Mouse (Mus musculus) cerebellum, adult 2 months (tissue): ENCODE data around the gene Gzmm. TPM values are rescaled to one million over a fixed set of nuclear protein-coding genes. Genes with fewer than 3 reads are reported as not detected.

Experiments used
- DNase-seq, 2 experiments: peaks; one replicate each; pipeline ENCODE4 v3.0.0; 2021
- H3K27ac ChIP-seq: fragments of 200-500 bp; 2 replicates; pipeline ENCODE4 v1.5.1; 2012; ENCODE audit warnings: low read length, control low read depth, inconsistent platforms; ENCODE audit not compliant: insufficient read depth
- H3K27me3 ChIP-seq: fragments of 200-500 bp; 2 replicates; pipeline ENCODE4 v1.6.1; 2012; ENCODE audit warnings: inconsistent platforms, mild to moderate bottlenecking, low read length, moderate library complexity; ENCODE audit not compliant: control insufficient read depth, insufficient read depth
- H3K4me1 ChIP-seq: fragments of 200-500 bp; 2 replicates; pipeline ENCODE4 v1.6.1; 2011; ENCODE audit warnings: low read length; ENCODE audit not compliant: control insufficient read depth, insufficient read depth
- H3K4me3 ChIP-seq: fragments of 200-500 bp; replicated peaks from 2 replicates; pipeline ENCODE3; 2011; ENCODE audit warnings: mild to moderate bottlenecking, low read depth, low read length, control low read depth; ENCODE audit not compliant: insufficient read depth
- CTCF ChIP-seq: fragments of 200-500 bp; IDR thresholded peaks from 2 replicates; pipeline ENCODE4 v1.5.1; 2011; ENCODE audit warnings: low read depth, mild to moderate bottlenecking, control low read depth, low read length, moderate library complexity, borderline replicate concordance; ENCODE audit not compliant: insufficient read depth
- POLR2A ChIP-seq: fragments of 200-500 bp; IDR thresholded peaks from 2 replicates; pipeline ENCODE4 v1.6.1; 2011; ENCODE audit warnings: low read length, control low read depth, borderline replicate concordance; ENCODE audit not compliant: insufficient read depth
- WGBS: fragments of 180-500 bp; shearing (Covaris S2); methylation state at CpG from one replicate; pipeline ENCODE4 v1.1.7; 2018; 5-methylcytosine and 5-hydroxymethylcytosine counted together
- polyA plus RNA-seq: library from polyadenylated mRNA; depleted of rRNA; stranded (reverse); fragments of >200 nt; gene quantifications from 2 replicates; pipeline ENCODE4 v1.2.3, GENCODE M21; 2012

Gene Gzmm
- polyA plus RNA-seq, 1 experiment = 2.3 TPM

DNA sequence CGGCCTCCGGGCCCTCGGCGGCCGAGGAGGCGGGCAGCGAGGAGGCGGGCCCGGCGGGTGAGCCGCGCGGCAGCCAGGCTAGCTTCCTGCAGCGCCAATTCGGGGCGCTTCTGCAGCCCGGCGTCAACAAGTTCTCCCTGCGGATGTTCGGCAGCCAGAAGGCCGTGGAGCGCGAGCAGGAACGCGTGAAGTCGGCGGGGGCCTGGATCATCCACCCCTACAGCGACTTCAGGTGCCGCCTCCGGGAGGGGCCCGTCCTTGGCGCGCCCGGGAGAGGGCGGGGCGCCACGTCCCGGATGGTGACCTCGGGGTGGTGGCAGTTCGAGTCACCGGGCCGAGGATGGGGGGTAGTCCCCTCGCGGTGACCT is 28.2 kb downstream of the Gzmm start:
- peak; percentile 75 to 78 for DNase-seq
- Histone ChIP-seq H3K27ac (peak overlapping the region; percentile 55), H3K4me3 (peak overlapping the region; percentile 87), H3K27me3 (no peaks in the 10 kb centered on the region), H3K4me1 (peaks cover 27% of the 10 kb centered on the region)
- WGBS = under 1% methylated on average over 44 of the region's 44 CpGs
- TF ChIP-seq POLR2A (no peak), CTCF (no peak)

DNA sequence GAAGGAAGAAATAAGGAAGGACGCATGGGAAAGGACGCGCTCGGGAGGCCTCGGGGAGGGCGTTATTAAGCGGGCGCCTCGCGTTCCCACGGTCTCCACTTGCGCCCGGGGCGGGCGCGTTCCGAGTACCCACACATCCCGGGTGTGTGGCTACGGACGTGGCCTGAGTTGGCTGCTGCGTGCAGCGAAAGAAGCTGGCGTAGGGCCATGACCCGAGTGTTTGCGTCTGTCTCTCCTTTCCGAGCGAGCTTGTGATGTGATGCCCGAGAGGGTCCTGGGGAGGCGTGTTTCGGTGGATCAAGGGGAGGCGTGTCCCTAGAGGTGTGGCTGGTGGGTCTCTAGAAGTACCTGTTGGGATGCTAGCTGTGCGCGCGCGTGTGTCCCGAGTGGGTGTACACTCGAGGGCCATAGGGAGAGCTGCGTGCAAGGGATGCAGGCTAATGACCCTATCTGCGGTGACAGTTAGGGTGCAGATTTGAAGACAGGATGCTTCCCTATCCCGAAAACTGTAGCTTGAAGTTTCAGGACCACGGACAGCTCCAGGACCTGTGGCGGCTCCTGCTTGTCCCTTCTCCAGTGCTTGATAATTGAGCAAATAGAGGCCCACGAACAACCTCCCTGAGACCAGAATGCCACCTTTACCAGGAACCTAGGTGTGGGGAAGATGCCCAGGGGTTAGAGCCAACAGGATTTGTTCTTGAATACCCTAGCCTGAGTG is 29.0 kb downstream of the Gzmm start:
- TF ChIP-seq CTCF = no peak
- no peak for TF ChIP-seq POLR2A
- no peaks in the 10 kb centered on the region for H3K27me3 ChIP-seq
- H3K4me1 ChIP-seq = peaks cover 30% of the 10 kb centered on the region
- 0 out of 2 replicates have a peak overlapping the region, but pooled peaks have one; percentile 45 for H3K27ac ChIP-seq
- H3K4me3 ChIP-seq = peak overlapping the region; percentile 87
- peak; percentile 59 to 66 for DNase-seq
- WGBS = 3% methylated on average over 43 of the region's 43 CpGs

GRCm38 (mm10) chr10:79721089-79721488 is 32.3 kb downstream of the Gzmm start:
- 38% methylated on average over 5 of the region's 5 CpGs for WGBS
- Histone ChIP-seq H3K4me3 (no peak overlapping the region), H3K4me1 (peaks cover 35% of the 10 kb centered on the region), H3K27me3 (no peaks in the 10 kb centered on the region), H3K27ac (no peak overlapping the region)
- no peak for DNase-seq
- no peak for TF ChIP-seq CTCF
- no peak for TF ChIP-seq POLR2A

DNA sequence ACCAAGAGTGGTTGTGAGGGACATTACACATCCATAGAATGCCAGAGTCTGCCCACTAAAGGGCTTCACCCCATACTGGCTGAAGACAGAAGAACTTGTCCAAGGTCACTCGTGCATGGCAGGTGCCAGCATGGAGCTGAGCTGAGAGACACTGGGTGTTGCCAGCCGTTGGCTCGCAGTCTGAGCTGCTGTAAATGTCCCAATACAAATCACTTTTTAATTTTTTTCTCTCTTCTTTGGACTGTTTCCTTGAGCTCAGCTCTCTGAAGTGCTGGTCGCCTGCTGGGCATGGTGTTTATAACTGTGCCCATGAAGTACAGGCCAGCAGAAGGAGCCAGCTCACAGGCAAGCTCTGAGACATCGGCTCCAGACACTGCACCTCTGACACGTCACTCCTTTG is 34.2 kb downstream of the Gzmm start:
- no peak overlapping the region for H3K4me3 ChIP-seq
- H3K27me3 ChIP-seq = no peaks in the 10 kb centered on the region
- WGBS = 6% methylated on average over 6 of the region's 6 CpGs
- DNase-seq = peak; percentile 39 to 45
- H3K27ac ChIP-seq = no peak overlapping the region
- no peak for TF ChIP-seq CTCF
- TF ChIP-seq POLR2A = no peak
- peaks cover 29% of the 10 kb centered on the region for H3K4me1 ChIP-seq

DNA sequence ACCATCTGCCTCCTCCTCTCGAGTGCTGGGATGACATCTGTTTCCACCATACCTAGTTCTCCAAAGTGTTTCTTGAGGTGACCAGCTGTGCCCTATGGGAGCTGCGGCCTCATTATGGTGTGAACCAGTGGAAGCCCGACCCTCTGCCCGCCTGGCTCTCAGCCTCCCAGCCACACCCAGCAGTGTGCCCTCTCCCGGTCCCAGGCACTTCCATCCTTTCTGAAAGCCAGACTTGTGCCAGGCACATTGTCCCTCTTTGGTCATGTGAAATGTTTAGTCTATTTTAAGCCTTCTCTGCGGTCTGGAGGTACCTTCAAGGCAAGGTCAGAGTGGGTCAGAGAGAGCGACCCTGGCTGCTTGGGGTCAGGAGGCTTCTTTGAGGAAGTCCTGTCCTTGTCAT is 34.9 kb downstream of the Gzmm start:
- Histone ChIP-seq H3K4me1 (peaks cover 31% of the 10 kb centered on the region), H3K4me3 (no peak overlapping the region), H3K27ac (no peak overlapping the region), H3K27me3 (no peaks in the 10 kb centered on the region)
- TF ChIP-seq POLR2A (no peak), CTCF (no peak)
- DNase-seq = no peak
- WGBS = 44% methylated on average over 7 of the region's 7 CpGs

GRCm38 (mm10) chr10:79726090-79726489 is 37.3 kb downstream of the Gzmm start:
- WGBS = 27% methylated on average over 11 of the region's 11 CpGs
- H3K4me3 ChIP-seq = no peak overlapping the region
- DNase-seq = peak; percentile 49 to 61
- H3K27me3 ChIP-seq = no peaks in the 10 kb centered on the region
- peaks cover 30% of the 10 kb centered on the region for H3K4me1 ChIP-seq
- H3K27ac ChIP-seq = no peak overlapping the region
- TF ChIP-seq CTCF = peak; percentile 53
- TF ChIP-seq POLR2A = no peak

DNA sequence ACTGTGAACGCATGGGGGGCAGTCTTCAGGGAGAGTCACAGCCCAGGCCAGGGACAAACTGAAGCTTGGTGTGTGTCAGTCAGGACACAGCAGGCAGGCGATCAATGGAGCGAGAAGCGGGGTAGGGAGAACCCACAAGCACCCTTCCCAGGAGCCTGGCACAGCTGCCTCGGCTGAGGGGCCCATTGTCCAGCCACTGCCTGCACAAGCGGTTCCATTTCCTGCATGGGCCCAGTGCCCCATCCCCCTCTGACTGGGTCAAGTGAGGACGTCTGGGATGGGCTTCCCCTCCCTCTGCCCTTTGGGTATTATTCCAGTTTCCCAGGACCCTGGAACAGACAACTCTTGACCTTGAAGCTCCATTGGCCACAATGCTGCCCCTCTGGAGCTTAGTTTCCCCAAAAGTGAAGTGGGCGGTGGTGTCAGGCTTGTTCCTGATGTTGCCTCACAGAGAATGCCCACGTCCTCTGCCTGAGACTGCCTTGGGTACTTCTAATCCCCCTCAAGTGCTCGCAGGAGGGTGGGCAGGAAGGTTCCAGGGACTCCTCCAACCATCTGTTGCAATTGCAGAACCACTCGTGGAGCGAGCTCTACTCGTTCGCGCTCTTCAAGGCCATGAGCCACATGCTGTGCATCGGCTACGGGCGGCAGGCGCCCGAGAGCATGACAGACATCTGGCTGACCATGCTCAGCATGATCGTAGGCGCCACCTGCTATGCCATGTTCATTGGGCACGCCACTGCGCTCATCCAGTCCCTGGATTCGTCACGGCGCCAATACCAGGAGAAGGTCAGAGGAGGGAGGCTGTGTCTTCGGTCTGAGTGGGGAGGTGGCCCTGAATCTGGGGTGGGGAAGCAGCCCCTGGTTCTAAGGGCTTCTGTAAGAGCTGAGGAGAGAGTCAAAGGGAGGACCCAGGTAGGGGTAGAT is 39.8 kb downstream of the Gzmm start:
- peak; percentile 33 to 42 for DNase-seq

More for the DNA sequence above, 39.8 kb downstream of the Gzmm start:
- Histone ChIP-seq H3K27me3 (no peaks in the 10 kb centered on the region), H3K27ac (peak overlapping the region; percentile 33; the same call in 1 of the 2 replicates), H3K4me3 (no peak overlapping the region), H3K4me1 (peaks cover 14% of the 10 kb centered on the region)
- 39% methylated on average over 28 of the region's 28 CpGs for WGBS
- no peak for TF ChIP-seq POLR2A
- TF ChIP-seq CTCF = no peak
